Mouse (Mus musculus) myocyte (in vitro differentiated cells): ENCODE results near the gene Irx6.

Experiments
- CEBPB ChIP-seq: IDR thresholded peaks from 2 replicates; pipeline ENCODE4 v1.6.1; 2011; ENCODE audit warnings: mild to moderate bottlenecking, moderate library complexity; ENCODE audit not compliant: poor library complexity, insufficient read depth, severe bottlenecking
- E2F4 ChIP-seq: IDR thresholded peaks from one replicate; pipeline ENCODE4 v1.6.1; 2011; ENCODE audit warnings: mild to moderate bottlenecking, control low read depth, moderate library complexity; ENCODE audit not compliant: insufficient read depth
- MAX ChIP-seq: IDR thresholded peaks from one replicate; pipeline ENCODE4 v1.6.1; 2011; ENCODE audit warnings: low read depth, mild to moderate bottlenecking, control low read depth
- MYOD1 ChIP-seq, 3 experiments: IDR thresholded peaks; one replicate each; pipeline ENCODE4 v1.6.1; 2011; ENCODE audit warnings: control low read depth in 2 of 3, low read depth in 2 of 3, mild to moderate bottlenecking in 2 of 3, moderate library complexity in 1 of 3; ENCODE audit not compliant: insufficient read length in 2 of 3, control insufficient read depth in 1 of 3
- MYOG ChIP-seq, 3 experiments: IDR thresholded peaks; one replicate each; pipeline ENCODE4 v1.6.1; 2011; ENCODE audit warnings: control low read depth in 2 of 3, low read depth in 2 of 3, mild to moderate bottlenecking in 2 of 3; ENCODE audit not compliant: insufficient read length in 2 of 3, control insufficient read depth in 1 of 3, insufficient read depth in 1 of 3
- POLR2A ChIP-seq: IDR thresholded peaks from one replicate; pipeline ENCODE4 v1.6.1; 2011; ENCODE audit warnings: low read depth, mild to moderate bottlenecking, control low read depth, moderate library complexity; ENCODE audit not compliant: insufficient read length
- TCF12 ChIP-seq: IDR thresholded peaks from one replicate; pipeline ENCODE4 v1.6.1; 2011; ENCODE audit warnings: mild to moderate bottlenecking, control low read depth; ENCODE audit not compliant: poor library complexity, insufficient read depth, severe bottlenecking

DNA sequence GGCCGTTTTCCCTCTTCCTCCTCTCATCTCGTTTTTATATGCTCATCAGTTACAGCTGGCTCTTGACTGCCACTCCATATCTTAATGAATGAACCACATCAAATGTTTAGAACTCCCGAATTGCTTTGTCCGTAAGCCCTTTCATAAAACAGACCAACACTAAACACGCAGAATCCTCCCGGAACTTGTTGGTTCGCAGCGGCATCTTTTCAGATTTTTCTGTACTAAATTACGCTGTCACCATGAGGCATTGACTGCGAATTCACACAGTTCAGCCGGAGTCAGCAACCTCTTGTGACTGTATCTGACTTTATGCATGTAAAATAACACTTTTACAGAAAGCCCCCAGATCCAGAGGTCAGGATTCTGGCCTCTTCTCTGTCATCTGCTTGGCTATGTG lies 3.9 kb upstream of the Irx6 start:
- TF ChIP-seq MAX (no peak), E2F4 (no peak), TCF12 (no peak), MYOD1 (IDR thresholded peaks at IDR 0.05; ENCODE audit: control insufficient read depth in 1 of 3, insufficient read length in 2 of 3, low read depth in 2 of 3) (no peak), POLR2A (no peak), MYOG (IDR thresholded peaks at IDR 0.05; ENCODE audit: control insufficient read depth in 1 of 3, insufficient read depth in 1 of 3, insufficient read length in 2 of 3, low read depth in 2 of 3) (no peak), CEBPB (no peak)
